Mouse (Mus musculus) lung, adult 18-20 months (tissue): ENCODE measurements around the gene St6gal2.

ENCODE experiments used
- DNase-seq, 2 experiments: peaks; one replicate each; pipeline ENCODE4 v3.0.0; 2022; ENCODE audit warnings: mixed read lengths in 2 of 2

The St6gal2 gene

DNA sequence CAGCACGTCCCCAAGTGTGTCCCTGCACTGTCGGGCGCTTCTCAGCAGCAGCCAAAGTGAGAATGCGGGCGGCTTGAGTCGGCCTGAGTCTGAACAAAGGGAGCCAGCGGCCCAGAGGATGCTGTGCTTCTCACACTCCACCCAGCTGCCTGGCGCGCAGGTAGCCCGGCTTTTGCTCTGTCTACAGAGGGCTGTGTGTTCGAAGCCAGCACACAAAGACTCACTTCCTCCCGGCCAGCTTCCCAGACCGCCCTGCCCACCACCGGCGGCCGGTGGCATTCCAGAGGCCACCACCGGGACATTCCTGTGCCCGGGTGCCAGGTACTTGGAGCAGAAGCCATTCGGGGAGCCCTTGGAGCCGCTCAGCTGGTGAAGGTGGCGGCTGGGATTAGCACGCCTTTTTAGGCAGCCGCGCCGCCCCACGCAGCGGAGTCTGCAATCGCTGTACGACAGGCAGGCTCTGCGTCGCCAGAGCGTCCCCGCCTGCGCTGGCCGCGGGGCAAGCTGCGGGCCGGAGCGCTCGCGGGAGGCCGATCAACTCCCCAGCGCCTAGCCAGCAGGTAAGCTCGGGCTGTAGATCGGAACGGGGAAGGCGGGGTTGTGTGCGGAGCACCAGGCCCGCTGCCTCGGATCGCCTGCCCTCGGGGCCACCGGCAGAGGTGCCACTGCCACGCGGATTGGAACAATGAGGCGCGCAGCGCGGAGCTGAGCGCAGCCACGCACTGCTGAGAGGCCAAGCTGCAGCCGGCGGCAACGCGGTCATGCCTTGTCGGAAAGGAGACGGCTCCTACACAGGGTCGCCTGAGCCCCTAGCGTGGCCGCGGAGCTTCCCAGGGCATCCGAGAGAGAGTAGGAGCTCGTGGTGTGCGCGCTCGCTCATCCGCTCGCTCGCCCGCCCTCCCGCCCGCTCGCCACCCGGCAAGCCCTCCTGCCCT is at the start of gene St6gal2:
TSS of gene St6gal2 (plus strand) at position 133 of the 935 bp plus-strand sequence.
- no peak for DNase-seq

DNA sequence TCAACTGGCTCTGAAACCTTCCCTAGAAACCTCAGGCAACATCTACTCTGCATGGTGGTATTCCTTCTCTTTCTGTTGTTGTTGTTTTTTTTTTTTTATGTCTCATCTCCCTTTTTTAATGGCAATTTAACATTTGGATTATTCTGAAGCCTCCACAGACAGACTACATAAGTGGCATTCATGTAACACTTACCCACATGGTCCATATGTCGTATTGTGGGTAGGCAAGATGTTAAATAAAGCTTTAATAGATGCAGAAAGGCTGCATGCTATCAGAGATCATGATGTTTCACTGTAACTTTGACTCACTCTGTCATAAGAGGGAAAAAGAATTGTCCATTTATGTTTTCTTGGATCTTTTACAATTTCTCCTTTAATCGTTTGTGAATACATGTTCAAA is 39.1 kb upstream of the St6gal2 start:
- no peak for DNase-seq

DNA sequence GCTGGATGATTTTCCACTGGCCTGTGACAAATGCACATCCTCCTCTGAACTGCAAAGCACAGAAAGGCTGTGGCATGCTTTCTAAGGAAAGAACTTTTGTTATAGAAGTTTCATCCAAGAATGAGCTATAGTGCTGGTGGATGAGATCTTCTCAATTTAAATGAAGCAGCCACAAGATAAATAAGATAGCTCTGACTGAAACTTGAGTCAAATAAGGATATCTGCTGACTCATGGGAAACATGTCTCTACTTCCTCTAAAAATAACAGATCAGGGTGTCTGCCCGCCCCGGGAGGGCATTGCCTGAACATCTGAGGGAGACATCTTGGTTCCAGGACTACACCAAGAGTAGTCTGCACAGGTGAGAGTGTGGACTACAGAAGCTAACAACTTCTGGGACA is 28.7 kb upstream of the St6gal2 start:
- no peak for DNase-seq

DNA sequence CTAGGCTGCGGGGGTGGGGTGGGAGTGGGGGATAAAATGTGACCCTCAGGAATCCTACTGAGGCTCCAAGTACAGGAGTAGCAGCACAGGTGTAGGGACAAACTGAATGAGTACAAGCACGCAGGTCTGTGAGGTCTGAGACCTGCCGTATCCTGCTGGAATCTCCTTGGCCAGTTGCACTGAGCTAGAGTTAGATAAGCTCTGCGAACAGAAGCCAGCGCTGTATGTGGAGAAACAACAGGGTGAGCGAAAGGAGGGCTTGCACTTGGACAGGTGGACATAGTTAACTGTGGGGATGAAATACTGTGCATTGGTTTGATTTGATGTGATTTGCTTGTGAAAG is 974 bp downstream of the St6gal2 start:
- DNase-seq, result no peak

DNA sequence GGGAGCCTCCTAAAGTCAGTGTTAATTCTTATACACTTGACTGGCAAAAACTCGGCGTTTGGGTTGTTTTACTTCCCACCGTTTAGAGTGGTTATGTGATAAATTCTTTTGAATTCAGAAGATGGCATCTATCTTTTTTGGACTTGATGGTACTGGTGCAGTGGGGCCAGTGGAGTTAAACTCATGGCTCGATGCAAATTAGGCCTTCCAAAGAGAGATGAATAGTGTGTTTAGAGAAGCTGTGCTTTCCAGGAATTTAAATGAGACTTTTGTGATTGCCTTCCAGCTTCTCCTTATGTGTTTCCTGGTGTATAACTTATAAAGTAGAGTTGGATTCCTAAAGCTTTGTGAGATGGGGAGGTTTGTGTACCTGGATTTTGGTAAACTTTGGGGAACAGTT is 1.5 kb downstream of the St6gal2 start:
- DNase-seq, result no peak

DNA sequence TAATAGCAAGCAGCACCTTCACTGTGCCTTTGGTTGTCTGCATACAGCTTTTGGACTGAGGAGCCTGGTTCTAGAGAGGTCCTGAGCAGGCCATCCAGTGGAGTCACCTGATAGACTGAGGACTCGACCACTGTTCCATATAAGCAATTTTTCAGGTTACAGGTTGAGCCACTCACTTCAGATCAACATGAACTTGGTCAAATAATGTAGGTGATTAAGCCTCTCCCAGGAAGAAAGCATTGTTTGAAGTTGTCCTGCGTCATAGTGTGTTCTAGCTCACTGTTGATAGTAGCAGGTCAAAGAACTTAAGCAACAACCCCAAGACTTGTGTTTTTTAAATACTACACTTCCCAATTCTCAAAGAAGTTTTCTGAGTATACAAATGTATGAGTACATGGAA is 5.8 kb downstream of the St6gal2 start:
- DNase-seq, result no peak

DNA sequence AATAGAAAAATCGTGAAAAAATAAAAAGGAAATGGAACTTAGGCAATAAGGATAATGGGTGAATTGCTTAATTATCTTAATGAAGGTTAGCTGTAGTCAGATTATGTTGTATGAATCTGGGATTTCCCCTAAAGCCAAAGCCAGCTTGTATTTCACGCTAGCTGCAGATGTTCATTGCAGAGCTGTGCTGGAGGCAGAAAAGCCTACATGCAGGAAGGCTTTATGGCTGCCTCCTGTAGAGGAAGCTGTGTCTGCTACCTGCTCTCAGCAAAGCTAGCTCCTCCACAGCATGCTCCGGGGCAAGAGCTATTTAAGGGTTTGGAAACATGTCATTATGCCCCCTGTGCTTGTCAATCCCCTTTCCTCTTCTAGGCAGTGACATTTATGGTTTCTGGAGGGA is 9.3 kb downstream of the St6gal2 start:
- DNase-seq, result no peak

DNA sequence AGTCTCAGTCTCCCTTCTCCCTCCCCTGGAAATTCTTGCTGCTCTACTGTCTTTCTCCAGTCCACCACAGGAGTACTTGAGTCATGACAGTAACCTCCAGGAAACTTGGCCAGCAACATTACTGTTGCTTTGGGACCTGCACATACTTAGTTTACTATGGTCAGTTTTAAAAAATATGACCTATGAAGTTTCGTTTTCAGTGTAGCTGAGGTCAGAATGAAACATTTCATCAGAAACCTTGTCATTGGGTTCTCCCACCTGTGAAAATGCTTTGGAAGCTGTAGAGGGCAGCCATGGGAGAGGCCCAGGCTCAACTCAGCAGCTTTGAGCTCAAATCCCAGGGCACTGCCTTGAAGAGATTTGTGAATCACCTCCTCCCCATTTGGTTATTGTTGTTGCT is 15.0 kb downstream of the St6gal2 start:
- DNase-seq, result no peak

DNA sequence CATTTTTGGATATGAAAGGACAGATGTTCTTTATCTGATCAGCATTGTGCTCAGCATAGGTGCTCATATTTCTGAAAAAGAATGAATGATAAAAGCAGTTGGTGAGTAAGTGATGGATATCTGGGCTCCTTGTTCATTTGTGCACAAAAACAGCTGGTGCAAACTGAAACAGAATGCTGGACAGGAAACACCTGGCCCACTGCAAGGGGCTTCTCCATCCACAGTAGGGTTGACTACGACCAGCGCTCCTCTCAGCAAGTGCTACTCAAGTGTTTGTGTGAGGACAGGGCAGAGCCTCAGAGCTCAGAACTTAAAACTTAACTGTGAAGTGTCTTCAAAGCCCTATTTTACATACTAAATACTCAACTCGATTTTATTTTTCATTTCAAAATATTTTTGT is 22.4 kb downstream of the St6gal2 start:
- no peak for DNase-seq

DNA sequence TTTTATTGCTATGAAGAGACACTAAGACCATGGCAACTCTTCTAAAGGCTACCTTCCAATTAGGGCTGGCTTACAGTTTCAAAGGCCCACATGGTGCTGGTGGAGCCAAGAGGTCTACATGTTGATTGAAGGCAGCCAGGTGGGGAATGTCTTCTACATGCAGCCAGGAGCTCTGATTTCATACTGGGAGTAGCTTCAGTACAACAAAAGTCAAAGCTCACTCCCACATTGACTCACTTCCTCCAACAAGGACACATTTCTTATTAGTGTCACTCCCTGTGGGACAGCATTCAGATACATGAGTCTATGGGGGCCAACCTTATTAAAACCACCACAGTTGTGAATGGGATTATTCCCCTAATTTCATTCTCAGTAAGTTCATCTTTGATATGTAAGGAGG is 23.8 kb downstream of the St6gal2 start:
- no peak for DNase-seq

DNA sequence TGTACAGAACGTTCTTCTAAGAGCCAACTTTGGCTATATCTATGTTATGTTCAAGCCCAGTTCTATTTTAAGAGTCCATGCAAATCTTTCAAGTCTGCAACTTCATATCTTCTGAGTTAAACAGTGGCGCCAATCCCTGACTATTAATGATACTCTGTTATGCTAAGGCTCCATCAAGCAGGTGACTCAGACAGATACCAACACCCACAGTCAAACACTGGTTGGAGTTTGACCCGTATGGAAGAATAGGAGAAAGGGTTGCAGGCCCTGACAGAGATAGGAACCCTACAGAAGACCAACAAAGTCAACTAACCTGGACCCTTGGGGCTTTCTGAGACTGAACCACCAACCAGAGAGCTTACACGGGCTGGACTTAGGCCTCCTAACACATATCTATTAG is 30.8 kb downstream of the St6gal2 start:
- no peak for DNase-seq

DNA sequence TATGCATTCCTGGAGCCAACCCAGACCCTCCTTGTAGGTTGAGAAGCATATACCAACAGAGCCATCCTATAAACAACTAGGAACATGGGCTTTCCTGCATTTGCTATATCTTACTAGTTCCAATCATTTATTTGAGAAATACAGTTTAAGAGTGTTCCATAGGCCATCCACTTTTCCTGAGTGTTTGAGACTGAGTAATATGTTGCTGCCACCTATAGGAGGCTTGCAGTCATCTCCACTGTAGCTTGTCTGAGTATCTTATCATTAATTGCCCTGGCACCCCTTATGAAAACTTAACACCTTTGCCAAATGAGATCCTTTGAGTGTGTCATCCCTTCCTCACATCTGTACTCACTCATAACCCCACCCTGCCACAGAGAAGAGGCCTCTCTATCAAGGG is 32.2 kb downstream of the St6gal2 start:
- DNase-seq, result no peak

DNA sequence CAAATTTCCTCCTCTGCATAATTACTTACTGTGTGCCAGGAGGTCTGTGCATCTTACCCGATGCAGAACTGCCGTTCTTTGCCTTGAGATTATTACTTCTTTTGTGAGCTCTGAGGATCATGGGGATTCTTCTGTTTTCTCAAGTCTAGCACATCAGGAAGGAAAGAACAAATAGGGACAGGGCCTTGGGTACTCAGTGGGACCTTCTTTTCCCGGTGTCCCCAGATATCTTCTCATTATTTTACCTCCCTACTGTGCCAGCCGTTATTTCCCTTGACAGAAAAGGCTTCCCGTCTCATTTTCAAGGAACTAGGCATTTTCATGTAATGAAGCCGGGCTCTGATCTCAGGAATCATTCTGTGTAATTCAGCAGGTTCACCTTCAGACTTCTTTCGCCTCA is 34.2 kb downstream of the St6gal2 start:
- DNase-seq, result no peak

DNA sequence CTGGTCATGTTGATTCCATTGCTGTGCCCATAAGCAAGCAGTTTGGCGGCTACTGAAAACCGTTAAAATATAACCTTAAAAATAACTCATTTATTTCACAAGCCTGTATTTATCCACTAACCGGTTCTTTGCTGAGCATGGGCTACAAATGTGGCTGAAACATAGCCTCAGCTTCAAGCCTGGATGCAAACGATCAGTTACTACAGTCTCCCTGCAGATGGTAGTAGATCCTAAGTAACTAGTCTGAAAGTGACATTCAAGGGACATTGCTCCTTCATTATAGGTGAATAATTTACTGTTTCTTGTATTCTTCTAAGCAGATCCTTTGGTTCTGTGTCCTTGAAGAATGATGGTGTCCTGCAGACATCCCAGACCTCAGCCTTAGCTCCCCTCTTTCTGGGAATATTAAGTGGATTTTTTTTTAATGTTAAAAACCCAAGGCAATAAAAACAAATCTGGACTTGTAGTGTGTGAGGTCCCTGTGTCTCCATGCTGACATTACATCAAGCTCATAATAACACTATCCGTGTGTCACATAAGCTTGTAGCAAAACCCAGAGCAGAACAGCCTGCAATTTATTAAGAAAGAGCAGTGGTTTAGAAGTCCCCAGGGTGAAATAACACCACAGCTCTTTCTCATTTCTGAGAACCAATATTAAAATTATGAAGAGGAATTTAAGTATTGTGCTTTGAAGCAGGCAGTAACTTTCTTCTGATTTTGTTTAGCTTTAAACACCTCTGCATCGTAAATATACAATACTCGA is 39.1 kb downstream of the St6gal2 start:
- DNase-seq, result no peak

DNA sequence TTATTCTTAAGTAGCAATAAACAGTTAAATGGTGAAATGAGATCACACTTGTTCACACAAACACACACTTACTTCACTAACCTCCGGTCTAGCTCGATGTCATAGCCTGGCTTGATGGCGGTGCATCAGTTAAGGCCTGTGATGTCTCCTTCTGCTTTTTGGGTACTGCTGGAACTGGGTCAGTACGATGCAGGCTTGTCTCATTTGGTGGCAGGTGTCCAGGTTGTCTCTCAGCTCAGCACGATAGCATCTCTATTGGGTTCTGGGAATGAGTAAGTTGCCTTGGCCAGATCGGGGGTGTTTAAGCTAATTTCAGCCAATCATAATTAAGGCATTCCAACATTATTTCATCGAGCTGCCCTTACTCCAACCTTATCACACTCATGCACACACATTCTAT is 86.7 kb downstream of the St6gal2 start:
- DNase-seq, result no peak

DNA sequence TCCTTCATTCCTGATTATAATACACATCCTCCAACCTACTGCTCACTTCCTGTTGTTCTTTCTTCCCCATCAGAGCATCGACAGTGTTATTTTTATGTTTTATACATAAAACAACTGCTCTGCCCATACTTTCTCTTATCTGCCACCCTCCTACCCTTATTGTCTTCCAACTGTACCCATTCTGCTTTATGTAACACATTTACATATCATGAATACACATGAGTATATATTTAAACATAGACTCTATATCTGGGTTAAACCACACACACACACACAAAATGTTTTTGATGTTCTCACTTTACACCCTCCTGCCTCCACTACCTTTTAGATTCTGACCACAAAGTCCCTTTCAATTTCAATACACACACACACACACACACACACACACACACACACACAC is 103.3 kb downstream of the St6gal2 start:
- no peak for DNase-seq

DNA sequence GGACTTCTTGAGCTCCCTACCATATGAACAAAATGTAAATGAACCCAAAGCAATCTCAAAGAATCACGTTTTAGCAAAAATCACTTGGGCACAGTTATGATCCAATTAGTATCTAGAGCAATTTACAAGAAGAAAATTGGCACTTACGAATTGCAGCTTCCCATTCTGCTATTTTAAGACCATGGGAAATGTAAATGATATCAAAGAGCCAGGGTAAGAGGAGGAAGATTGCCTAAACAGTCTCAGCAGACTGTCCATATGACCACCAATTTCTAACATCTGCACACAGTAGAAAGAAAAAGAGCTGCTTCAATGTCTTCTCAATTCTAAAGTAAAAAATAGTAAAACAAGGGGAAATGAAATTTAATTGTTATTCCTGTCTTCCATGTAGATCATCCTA is 116.6 kb downstream of the St6gal2 start:
- no peak for DNase-seq
